11 mouse cellular contexts compared by ENCODE assay signal in genomic region chr5:116442697-116443458, GRCm38 (mm10). TPM values are rescaled to one million over a fixed set of nuclear protein-coding genes. Genes with fewer than 3 reads are reported as not detected.
DNase-seq lines count a peak whose midpoint lies in the region; ATAC-seq lines count a peak whose summit lies in the region.
"Had no signal": no experiment of that assay in that cellular context is flagged by ENCODE, and none has a peak within 500 bp of the region (broad histone marks: within the 10 kb centered on the region; RNA-seq: fewer than 3 reads in every experiment).

No protein-coding gene starts in this region.

- WGBS in hindbrain, embryonic 12.5 days: 77% methylated on average over 7 of the region's 7 CpGs
- WGBS in hindbrain, embryonic 10.5 days: 74% methylated on average over 7 of the region's 7 CpGs
- 61% methylated on average over 7 of the region's 7 CpGs for WGBS in neural tube, embryonic 15.5 days
- WGBS in kidney, embryonic 15.5 days: 81% methylated on average over 7 of the region's 7 CpGs

- no peak for ATAC-seq in hindbrain, embryonic 12.5 days (ENCODE audit: low FRiP score)
- ATAC-seq in neural tube, embryonic 15.5 days (ENCODE audit: low FRiP score): 0 out of 2 replicates have a peak, but pooled peaks have one; percentile 31
- ATAC-seq in kidney, embryonic 15.5 days (replicated peaks; ENCODE audit: low FRiP score): no peak

- H3K36me3 ChIP-seq in hindbrain, embryonic 12.5 days: peaks cover 27% of the 10 kb centered on the region
- peaks cover 50% of the 10 kb centered on the region for H3K36me3 ChIP-seq in hindbrain, embryonic 10.5 days
- peaks cover 5% of the 10 kb centered on the region; the same call in 1 of the 2 replicates for H3K36me3 ChIP-seq in neural tube, embryonic 15.5 days
- no peaks in the 10 kb centered on the region for H3K36me3 ChIP-seq in kidney, embryonic 15.5 days
- H3K36me3 ChIP-seq: lung, embryonic 15.5 days had no signal

- H3K4me2 ChIP-seq in hindbrain, embryonic 12.5 days (replicated peaks): no peak overlapping the region
- no peak overlapping the region for H3K4me2 ChIP-seq in neural tube, embryonic 15.5 days
- H3K4me2 ChIP-seq in kidney, embryonic 15.5 days: no peak overlapping the region
- H3K4me2 ChIP-seq: lung, embryonic 15.5 days had no signal

- H3K4me1 ChIP-seq in hindbrain, embryonic 12.5 days: peaks cover 3% of the 10 kb centered on the region
- peaks cover 36% of the 10 kb centered on the region for H3K4me1 ChIP-seq in hindbrain, embryonic 10.5 days (replicated peaks)
- peaks cover 14% of the 10 kb centered on the region for H3K4me1 ChIP-seq in neural tube, embryonic 15.5 days
- peaks cover 10% of the 10 kb centered on the region; the same call in 1 of the 2 replicates for H3K4me1 ChIP-seq in kidney, embryonic 15.5 days

- DNase-seq in hindbrain, embryonic 10.5 days (ENCODE audit: low spot score): no peak
- peak; percentile 26 to 40 for DNase-seq in cerebellum, postnatal 36 days
- DNase-seq in layer of hippocampus, adult 18-20 months (ENCODE audit: low spot score in 2 of 2): peak; percentile 66 to 86
- DNase-seq in thymus, postnatal 4 days: no peak
- DNase-seq in kidney, postnatal 36 days: no peak
- DNase-seq: thymus, postnatal 14 days had no signal

- peak overlapping the region; percentile 35; the same call in 1 of the 2 replicates for H3K27ac ChIP-seq in hindbrain, embryonic 12.5 days
- H3K27ac ChIP-seq in hindbrain, embryonic 10.5 days: no peak overlapping the region
- H3K27ac ChIP-seq in neural tube, embryonic 15.5 days (replicated peaks): 0 out of 2 replicates have a peak overlapping the region, but pooled peaks have one; percentile 33
- no peak overlapping the region for H3K27ac ChIP-seq in kidney, embryonic 15.5 days
- H3K27ac ChIP-seq: lung, embryonic 15.5 days had no signal

- H3K27me3 ChIP-seq in hindbrain, embryonic 12.5 days: no peaks in the 10 kb centered on the region
- peaks cover 33% of the 10 kb centered on the region for H3K27me3 ChIP-seq in hindbrain, embryonic 10.5 days (ENCODE audit: insufficient read depth, poor library complexity, severe bottlenecking)
- H3K27me3 ChIP-seq in neural tube, embryonic 15.5 days (replicated peaks): no peaks in the 10 kb centered on the region
- H3K27me3 ChIP-seq in kidney, embryonic 15.5 days: peaks cover 29% of the 10 kb centered on the region
- H3K27me3 ChIP-seq: lung, embryonic 15.5 days had no signal

- H3K9me3 ChIP-seq in hindbrain, embryonic 12.5 days (replicated peaks): no peaks in the 10 kb centered on the region
- no peaks in the 10 kb centered on the region for H3K9me3 ChIP-seq in hindbrain, embryonic 10.5 days
- H3K9me3 ChIP-seq in neural tube, embryonic 15.5 days (replicated peaks): no peaks in the 10 kb centered on the region
- H3K9me3 ChIP-seq in kidney, embryonic 15.5 days (replicated peaks): no peaks in the 10 kb centered on the region
- H3K9me3 ChIP-seq: lung, embryonic 15.5 days had no signal

- no peak overlapping the region for H3K4me3 ChIP-seq in hindbrain, embryonic 12.5 days
- no peak overlapping the region for H3K4me3 ChIP-seq in hindbrain, embryonic 10.5 days
- H3K4me3 ChIP-seq in neural tube, embryonic 15.5 days (replicated peaks): no peak overlapping the region
- no peak overlapping the region for H3K4me3 ChIP-seq in kidney, embryonic 15.5 days (replicated peaks)
- H3K4me3 ChIP-seq: lung, embryonic 15.5 days had no signal

- no peak overlapping the region for H3K9ac ChIP-seq in hindbrain, embryonic 12.5 days
- no peak overlapping the region for H3K9ac ChIP-seq in neural tube, embryonic 15.5 days (replicated peaks)
- H3K9ac ChIP-seq in kidney, embryonic 15.5 days: no peak overlapping the region
- H3K9ac ChIP-seq: lung, embryonic 15.5 days had no signal

RNA-seq across cellular contexts. Expression of gene Hspb8, which starts 20.2 kb away (rescaled TPM):
- polyA plus RNA-seq in hindbrain, embryonic 12.5 days (2016; fragmentation: Nextera tagmentation; extraction: Ambion mirVana): 5.9 and 6.9 TPM in 2 replicates
- polyA plus RNA-seq in hindbrain, embryonic 10.5 days (2016; fragmentation: Nextera tagmentation; extraction: Ambion mirVana): 7.3 and 9.7 TPM in 2 replicates
- total RNA-seq in layer of hippocampus, adult 18-20 months (2021): 10 to 100 TPM; 10.8 to 15.4 TPM
- 8.9 and 11.9 TPM in 2 replicates for polyA plus RNA-seq in neural tube, embryonic 15.5 days (2015; fragmentation: Nextera tagmentation; extraction: Ambion mirVana)
- 4.8 and 8.0 TPM in 2 replicates for polyA plus RNA-seq in kidney, embryonic 15.5 days (2015; fragmentation: Nextera tagmentation; extraction: Ambion mirVana)
- total RNA-seq: hematopoietic stem cell, adult 5-6 weeks had no signal

Comparison
In these comparisons a context has a peak if more than half of its experiments do, and no peak if none do; other contexts are left out.
1. H3K27ac ChIP-seq: peak in hindbrain, embryonic 12.5 days (single experiment) and neural tube, embryonic 15.5 days (single experiment); none in hindbrain, embryonic 10.5 days (single experiment) and kidney, embryonic 15.5 days (single experiment).
2. DNase-seq: peak in cerebellum, postnatal 36 days (2 of 2) and layer of hippocampus, adult 18-20 months (2 of 2); none in hindbrain, embryonic 10.5 days (single experiment), thymus, postnatal 4 days (single experiment) and kidney, postnatal 36 days (0 of 2).